Mouse (Mus musculus): ENCODE measurements around the gene Pym1. TPM values are rescaled to one million over a fixed set of nuclear protein-coding genes. Genes with fewer than 3 reads are reported as not detected.
A peak's percentile ranks its signal among the peaks of the same experiment; 100 is the strongest.
"Not testable (repeated sequence)": the region's sequence is repeated elsewhere in the genome, so short reads cannot be mapped to it uniquely, and the experiment has no call there.

Pym1 gene
- 74.7 and 79.2 TPM in 2 replicates for polyA plus RNA-seq (2015; fragmentation: Nextera tagmentation; extraction: Ambion mirVana)

- DNase-seq (ENCODE audit: low spot score): peak; percentile 56
These were observed at the start of gene Pym1 for GRCm38 (mm10) chr10:128747646-128748251. Pym1 (plus strand) TSS chr10:128747889.

GRCm38 (mm10) chr10:128699006-128699405 is 48.7 kb upstream of the Pym1 start:
- DNase-seq (ENCODE audit: low spot score): no peak

GRCm38 (mm10) chr10:128699611-128700010 is 48.1 kb upstream of the Pym1 start:
- DNase-seq (ENCODE audit: low spot score): no peak

- DNase-seq (ENCODE audit: low spot score): no peak
These were observed 47.0 kb upstream of the Pym1 start for GRCm38 (mm10) chr10:128700712-128701111.

GRCm38 (mm10) chr10:128702328-128703007 is 45.2 kb upstream of the Pym1 start:
- no peak for DNase-seq (ENCODE audit: low spot score)

- DNase-seq (ENCODE audit: low spot score): no peak
These were observed 43.8 kb upstream of the Pym1 start, which contains the start of gene Pmel for GRCm38 (mm10) chr10:128703895-128704294. Pmel (plus strand) TSS chr10:128704195.

GRCm38 (mm10) chr10:128704491-128705316 is 43.0 kb upstream of the Pym1 start, which contains the start of gene Cdk2:
Cdk2 (minus strand) TSS chr10:128705031.
- peak; percentile 92 for DNase-seq (ENCODE audit: low spot score)

- DNase-seq (ENCODE audit: low spot score): no peak
These were observed 42.4 kb upstream of the Pym1 start for GRCm38 (mm10) chr10:128705317-128705693.

GRCm38 (mm10) chr10:128711318-128711717 is 36.4 kb upstream of the Pym1 start:
- not testable (repeated sequence) for DNase-seq (ENCODE audit: low spot score)

GRCm38 (mm10) chr10:128715559-128716537 is 31.8 kb upstream of the Pym1 start:
- peak; percentile 80 for DNase-seq (ENCODE audit: low spot score)

GRCm38 (mm10) chr10:128725466-128725865 is 22.2 kb upstream of the Pym1 start:
- DNase-seq (ENCODE audit: low spot score): not testable (repeated sequence)

- DNase-seq (ENCODE audit: low spot score): no peak
These were observed 19.6 kb upstream of the Pym1 start for GRCm38 (mm10) chr10:128728059-128728458.

- peak; percentile 52 for DNase-seq (ENCODE audit: low spot score)
These were observed 16.7 kb upstream of the Pym1 start for GRCm38 (mm10) chr10:128731002-128731433.

- no peak for DNase-seq (ENCODE audit: low spot score)
These were observed 15.7 kb upstream of the Pym1 start for GRCm38 (mm10) chr10:128731992-128732391.

GRCm38 (mm10) chr10:128737435-128737834 is 10.3 kb upstream of the Pym1 start:
- no peak for DNase-seq (ENCODE audit: low spot score)

GRCm38 (mm10) chr10:128740296-128740695 is 7.4 kb upstream of the Pym1 start:
- DNase-seq (ENCODE audit: low spot score): no peak

GRCm38 (mm10) chr10:128742616-128743015 is 5.1 kb upstream of the Pym1 start:
- DNase-seq (ENCODE audit: low spot score): no peak

GRCm38 (mm10) chr10:128743235-128743634 is 4.5 kb upstream of the Pym1 start:
- no peak for DNase-seq (ENCODE audit: low spot score)

- peak; percentile 44 for DNase-seq (ENCODE audit: low spot score)
These were observed 3.9 kb upstream of the Pym1 start for GRCm38 (mm10) chr10:128743791-128744191.

GRCm38 (mm10) chr10:128744211-128744610 is 3.5 kb upstream of the Pym1 start:
- peak; percentile 12 for DNase-seq (ENCODE audit: low spot score)
